Mouse (Mus musculus): ENCODE data around the gene U90926. TPM values are rescaled to one million over a fixed set of nuclear protein-coding genes. Genes with fewer than 3 reads are reported as not detected.
"Not testable (repeated sequence)": the region's sequence is repeated elsewhere in the genome, so short reads cannot be mapped to it uniquely, and the experiment has no call there.

Gene U90926
- polyA plus RNA-seq, 1 experiment from 2014 or later: not detected

GRCm38 (mm10) chr5:92205706-92206105, 9.5 kb downstream of the U90926 start:
- no peak overlapping the region for H3K27ac ChIP-seq (ENCODE audit: low read length)
- WGBS: 63% methylated on average over 5 of the region's 5 CpGs

GRCm38 (mm10) chr5:92205184-92205583, 10.0 kb downstream of the U90926 start:
- Histone ChIP-seq H3K36me3 (ENCODE audit: insufficient read depth, low read length) (peaks cover 19% of the 10 kb centered on the region; the same call in 1 of the 2 replicates), H3K4me2 (replicated peaks; ENCODE audit: low read depth, low read length) (no peak overlapping the region), H3K4me1 (ENCODE audit: insufficient read depth, low read depth, low read length) (no peaks in the 10 kb centered on the region), H3K9ac (replicated peaks; ENCODE audit: low read depth) (no peak overlapping the region), H3K27ac (ENCODE audit: low read length) (no peak overlapping the region), H3K9me3 (ENCODE audit: low read length) (no peaks in the 10 kb centered on the region), H3K4me3 (ENCODE audit: low read depth, low read length) (no peak overlapping the region), H3K27me3 (replicated peaks; ENCODE audit: insufficient read depth, low read length) (no peaks in the 10 kb centered on the region)
- DNase-seq (ENCODE audit: low spot score): no peak
- no peak for TF ChIP-seq CTCF (IDR thresholded peaks at IDR 0.05)
- TF ChIP-seq EP300 (IDR thresholded peaks at IDR 0.05): no peak
- 73% methylated on average over 7 of the region's 7 CpGs for whole genome bisulfite sequencing
- no peak for ATAC-seq

More at GRCm38 (mm10) chr5:92205706-92206105, 9.5 kb downstream of the U90926 start:
- H3K36me3 ChIP-seq (ENCODE audit: insufficient read depth, low read length): peaks cover 16% of the 10 kb centered on the region; the same call in 1 of the 2 replicates
- no peak overlapping the region for H3K9ac ChIP-seq (replicated peaks; ENCODE audit: low read depth)
- no peak overlapping the region for H3K4me3 ChIP-seq (ENCODE audit: low read depth, low read length)
- DNase-seq (ENCODE audit: low spot score) (peak; percentile 55), ATAC-seq (peak; percentile 50)
- H3K27me3 ChIP-seq (replicated peaks; ENCODE audit: insufficient read depth, low read length): no peaks in the 10 kb centered on the region
- TF ChIP-seq EP300 (IDR thresholded peaks at IDR 0.05): no peak
- no peak for TF ChIP-seq CTCF (IDR thresholded peaks at IDR 0.05)
- H3K4me1 ChIP-seq (ENCODE audit: insufficient read depth, low read depth, low read length): no peaks in the 10 kb centered on the region
- no peaks in the 10 kb centered on the region for H3K9me3 ChIP-seq (ENCODE audit: low read length)
- no peak overlapping the region for H3K4me2 ChIP-seq (replicated peaks; ENCODE audit: low read depth, low read length)

GRCm38 (mm10) chr5:92204162-92205036, 10.8 kb downstream of the U90926 start:
- H3K27ac ChIP-seq (ENCODE audit: low read length): no peak overlapping the region
- no peaks in the 10 kb centered on the region for H3K27me3 ChIP-seq (replicated peaks; ENCODE audit: insufficient read depth, low read length)
- DNase-seq (ENCODE audit: low spot score) (no peak), ATAC-seq (no peak)
- no peak overlapping the region for H3K9ac ChIP-seq (replicated peaks; ENCODE audit: low read depth)
- no peak overlapping the region for H3K4me2 ChIP-seq (replicated peaks; ENCODE audit: low read depth, low read length)
- WGBS: 63% methylated on average over 6 of the region's 6 CpGs
- H3K36me3 ChIP-seq (ENCODE audit: insufficient read depth, low read length): peaks cover 26% of the 10 kb centered on the region; the same call in 1 of the 2 replicates
- TF ChIP-seq EP300 (IDR thresholded peaks at IDR 0.05) (no peak), CTCF (IDR thresholded peaks at IDR 0.05) (no peak)
- H3K4me3 ChIP-seq (ENCODE audit: low read depth, low read length): no peak overlapping the region
- no peaks in the 10 kb centered on the region for H3K4me1 ChIP-seq (ENCODE audit: insufficient read depth, low read depth, low read length)
- no peaks in the 10 kb centered on the region for H3K9me3 ChIP-seq (ENCODE audit: low read length)

- Histone ChIP-seq H3K4me2 (replicated peaks; ENCODE audit: low read depth, low read length) (no peak overlapping the region), H3K4me3 (ENCODE audit: low read depth, low read length) (no peak overlapping the region), H3K27ac (ENCODE audit: low read length) (no peak overlapping the region), H3K9ac (replicated peaks; ENCODE audit: low read depth) (no peak overlapping the region), H3K9me3 (ENCODE audit: low read length) (no peaks in the 10 kb centered on the region), H3K27me3 (replicated peaks; ENCODE audit: insufficient read depth, low read length) (no peaks in the 10 kb centered on the region), H3K36me3 (ENCODE audit: insufficient read depth, low read length) (peaks cover 59% of the 10 kb centered on the region), H3K4me1 (ENCODE audit: insufficient read depth, low read depth, low read length) (no peaks in the 10 kb centered on the region)
- DNase-seq (ENCODE audit: low spot score) (no peak), ATAC-seq (no peak)
- TF ChIP-seq CTCF (IDR thresholded peaks at IDR 0.05) (no peak), EP300 (IDR thresholded peaks at IDR 0.05) (no peak)
- WGBS: 70% methylated on average over 8 of the region's 8 CpGs
Measured at GRCm38 (mm10) chr5:92198266-92198665, 16.9 kb downstream of the U90926 start.

- peaks cover 61% of the 10 kb centered on the region for H3K36me3 ChIP-seq (ENCODE audit: insufficient read depth, low read length)
- no peaks in the 10 kb centered on the region for H3K4me1 ChIP-seq (ENCODE audit: insufficient read depth, low read depth, low read length)
- no peak overlapping the region for H3K4me2 ChIP-seq (replicated peaks; ENCODE audit: low read depth, low read length)
- no peaks in the 10 kb centered on the region for H3K9me3 ChIP-seq (ENCODE audit: low read length)
- H3K27me3 ChIP-seq (replicated peaks; ENCODE audit: insufficient read depth, low read length): no peaks in the 10 kb centered on the region
- H3K27ac ChIP-seq (ENCODE audit: low read length): no peak overlapping the region
- no peak overlapping the region for H3K4me3 ChIP-seq (ENCODE audit: low read depth, low read length)
- ATAC-seq (no peak), DNase-seq (ENCODE audit: low spot score) (no peak)
- no peak overlapping the region for H3K9ac ChIP-seq (replicated peaks; ENCODE audit: low read depth)
- 91% methylated on average over 15 of the region's 15 CpGs for WGBS
- TF ChIP-seq CTCF (IDR thresholded peaks at IDR 0.05): no peak
- no peak for TF ChIP-seq EP300 (IDR thresholded peaks at IDR 0.05)
Measured at GRCm38 (mm10) chr5:92196895-92197811, 18.1 kb downstream of the U90926 start.

GRCm38 (mm10) chr5:92195716-92196115, 19.5 kb downstream of the U90926 start:
- not testable (repeated sequence) for H3K4me3 ChIP-seq (ENCODE audit: low read depth, low read length); H3K27me3 ChIP-seq (replicated peaks; ENCODE audit: insufficient read depth, low read length); H3K4me1 ChIP-seq (ENCODE audit: insufficient read depth, low read depth, low read length); H3K9ac ChIP-seq (replicated peaks; ENCODE audit: low read depth); ATAC-seq; H3K9me3 ChIP-seq (ENCODE audit: low read length); H3K27ac ChIP-seq (ENCODE audit: low read length); H3K4me2 ChIP-seq (replicated peaks; ENCODE audit: low read depth, low read length)
- H3K36me3 ChIP-seq (ENCODE audit: insufficient read depth, low read length): peaks cover 48% of the 10 kb centered on the region
- TF ChIP-seq CTCF (IDR thresholded peaks at IDR 0.05): peak; percentile 77
- WGBS: 68% methylated on average over 2 of the region's 2 CpGs
- peak; percentile 51 for DNase-seq (ENCODE audit: low spot score)

All from lung, postnatal 0 days (tissue).